Mouse (Mus musculus) midbrain, embryonic 14.5 days (tissue): ENCODE results near the gene Ssr2. TPM values are rescaled to one million over a fixed set of nuclear protein-coding genes. Genes with fewer than 3 reads are reported as not detected.

Experiments used
- ATAC-seq: fragments of 200-750 bp; cut with Nextera tagmentation; 2 replicates; pipeline ENCODE4 v1.8.0; 2017; ENCODE audit warnings: moderate number of reproducible peaks, moderate library complexity; ENCODE audit not compliant: low FRiP score, low TSS enrichment
- DNase-seq: peaks from one replicate; pipeline ENCODE4 v3.0.0-alpha.2; 2015
- H3K27ac ChIP-seq: fragments of 300-500 bp; sonication (generic); replicated peaks from 2 replicates; pipeline ENCODE4 v1.5.1; 2014; ENCODE audit warnings: mild to moderate bottlenecking, low read depth, low read length, moderate library complexity
- H3K27me3 ChIP-seq: fragments of 300-500 bp; sonication (generic); 2 replicates; pipeline ENCODE4 v1.6.1; 2014; ENCODE audit warnings: low read length, control low read depth, mixed read lengths; ENCODE audit not compliant: control insufficient read depth, insufficient read depth
- H3K36me3 ChIP-seq: fragments of 300-500 bp; sonication (generic); 2 replicates; pipeline ENCODE4 v1.6.1; 2014; ENCODE audit warnings: low read length, control low read depth; ENCODE audit not compliant: control insufficient read depth, insufficient read depth
- H3K4me1 ChIP-seq: fragments of 300-500 bp; sonication (generic); 2 replicates; pipeline ENCODE4 v1.6.1; 2014; ENCODE audit warnings: mild to moderate bottlenecking, antibody characterized with exemption, low read length, control low read depth; ENCODE audit not compliant: control insufficient read depth, insufficient read depth
- H3K4me2 ChIP-seq: fragments of 300-500 bp; sonication (generic); 2 replicates; pipeline ENCODE4 v1.6.1; 2014; ENCODE audit warnings: mild to moderate bottlenecking, low read length, moderate library complexity
- H3K4me3 ChIP-seq: fragments of 300-500 bp; sonication (generic); replicated peaks from 2 replicates; pipeline ENCODE4 v1.5.1; 2014; ENCODE audit warnings: low read depth, low read length
- H3K9ac ChIP-seq: fragments of 300-500 bp; sonication (generic); replicated peaks from 2 replicates; pipeline ENCODE4 v1.6.1; 2014; ENCODE audit warnings: mild to moderate bottlenecking, low read length, moderate library complexity
- H3K9me3 ChIP-seq: fragments of 300-500 bp; sonication (generic); 2 replicates; pipeline ENCODE4 v1.6.1; 2016; ENCODE audit warnings: low read length, control low read depth, mixed read lengths; ENCODE audit not compliant: control insufficient read depth
- WGBS: fragments of 180-500 bp; shearing (Covaris S2); extraction: QIAGEN DNeasy Blood & Tissue Kit; methylation state at CpG from one replicate; pipeline ENCODE4 v1.1.7; 2014; 5-methylcytosine and 5-hydroxymethylcytosine counted together
- polyA plus RNA-seq: library from polyadenylated mRNA; unstranded; fragments of >200 nt; fragmentation: Nextera tagmentation; extraction: Ambion mirVana; gene quantifications from 2 replicates; pipeline ENCODE4 v1.2.1, GENCODE M21; 2014

Gene Ssr2
- polyA plus RNA-seq, 1 experiment from 2014 or later: 114 TPM

DNA sequence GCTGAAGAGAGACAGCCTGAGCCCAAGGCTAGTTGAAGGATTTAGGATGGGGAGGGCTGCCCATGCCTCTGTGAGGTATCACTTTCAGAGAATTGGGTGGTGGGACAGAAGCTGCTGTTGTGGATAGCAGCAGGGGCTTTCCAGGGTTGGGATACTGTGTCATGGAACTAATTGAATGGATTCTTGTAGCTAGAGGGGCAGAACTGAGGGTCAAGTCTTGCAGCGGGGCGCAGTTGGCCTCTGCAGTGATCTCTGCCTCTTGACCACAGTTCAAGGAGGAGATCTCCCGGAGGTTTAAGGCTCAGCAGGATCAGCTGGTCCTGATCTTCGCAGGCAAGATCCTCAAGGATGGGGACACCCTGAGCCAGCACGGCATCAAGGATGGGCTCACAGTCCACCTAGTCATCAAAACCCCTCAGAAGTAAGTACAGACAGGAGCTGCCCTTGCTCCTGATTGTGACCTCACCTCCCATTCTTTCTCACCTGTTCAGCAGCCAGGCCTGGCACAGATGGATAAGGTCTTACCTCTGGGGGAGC lies 20.5 kb upstream of the Ssr2 start:
- H3K9ac ChIP-seq: no peak overlapping the region; the same call in 1 of the 2 replicates
- no peak overlapping the region for H3K4me3 ChIP-seq

DNA sequence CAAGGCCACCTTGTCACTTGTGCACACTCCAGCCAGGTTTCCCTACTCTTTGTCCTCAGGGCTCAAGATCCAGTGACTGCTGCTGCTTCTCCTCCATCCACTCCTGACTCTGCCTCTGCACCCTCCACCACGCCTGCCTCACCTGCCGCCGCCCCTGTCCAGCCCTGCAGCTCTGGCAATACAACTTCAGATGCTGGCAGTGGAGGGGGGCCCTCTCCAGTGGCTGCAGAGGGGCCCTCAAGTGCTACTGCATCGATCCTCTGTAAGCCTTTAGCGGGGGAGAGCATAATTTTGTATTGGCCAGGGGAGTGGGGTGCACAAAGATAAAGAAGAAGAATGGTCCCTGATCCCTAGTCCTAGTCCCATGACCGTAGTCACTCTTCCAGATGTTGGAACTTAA lies 19.9 kb upstream of the Ssr2 start:
- Histone ChIP-seq H3K4me1 (peaks cover 14% of the 10 kb centered on the region), H3K9ac (no peak overlapping the region), H3K4me3 (no peak overlapping the region), H3K27me3 (no peaks in the 10 kb centered on the region), H3K27ac (no peak overlapping the region), H3K9me3 (no peaks in the 10 kb centered on the region), H3K36me3 (peaks cover 50% of the 10 kb centered on the region), H3K4me2 (no peak overlapping the region)
- ATAC-seq (no peak), DNase-seq (no peak)
- WGBS: 97% methylated on average over 6 of the region's 6 CpGs

More for the DNA sequence above, 20.5 kb upstream of the Ssr2 start:
- Histone ChIP-seq H3K4me2 (peak overlapping the region; percentile 91), H3K9me3 (no peaks in the 10 kb centered on the region), H3K4me1 (peaks cover 14% of the 10 kb centered on the region), H3K27ac (no peak overlapping the region), H3K27me3 (no peaks in the 10 kb centered on the region), H3K36me3 (peaks cover 44% of the 10 kb centered on the region)
- ATAC-seq (no peak), DNase-seq (no peak)
- 86% methylated on average over 5 of the region's 5 CpGs for WGBS

DNA sequence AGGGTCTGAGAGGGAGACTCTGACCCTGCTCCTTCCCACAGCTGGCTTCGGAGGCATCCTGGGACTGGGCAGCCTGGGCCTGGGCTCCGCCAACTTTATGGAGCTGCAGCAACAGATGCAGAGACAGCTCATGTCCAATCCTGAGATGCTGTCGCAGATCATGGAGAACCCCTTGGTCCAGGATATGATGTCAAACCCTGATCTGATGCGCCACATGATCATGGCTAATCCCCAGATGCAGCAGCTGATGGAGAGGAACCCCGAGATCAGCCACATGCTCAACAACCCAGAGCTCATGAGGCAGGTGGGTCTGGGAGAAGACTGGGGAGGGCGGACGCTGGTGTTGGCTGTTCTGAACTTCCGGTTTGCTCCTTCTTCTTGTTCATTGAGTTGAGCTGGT lies 19.1 kb upstream of the Ssr2 start:
- WGBS: 97% methylated on average over 8 of the region's 8 CpGs
- H3K9ac ChIP-seq: no peak overlapping the region
- ATAC-seq (no peak), DNase-seq (no peak)
- no peak overlapping the region for H3K27ac ChIP-seq
- no peak overlapping the region for H3K4me2 ChIP-seq
- H3K9me3 ChIP-seq: no peaks in the 10 kb centered on the region
- H3K4me1 ChIP-seq: peaks cover 13% of the 10 kb centered on the region
- H3K36me3 ChIP-seq: peaks cover 56% of the 10 kb centered on the region
- no peaks in the 10 kb centered on the region for H3K27me3 ChIP-seq
- no peak overlapping the region for H3K4me3 ChIP-seq

DNA sequence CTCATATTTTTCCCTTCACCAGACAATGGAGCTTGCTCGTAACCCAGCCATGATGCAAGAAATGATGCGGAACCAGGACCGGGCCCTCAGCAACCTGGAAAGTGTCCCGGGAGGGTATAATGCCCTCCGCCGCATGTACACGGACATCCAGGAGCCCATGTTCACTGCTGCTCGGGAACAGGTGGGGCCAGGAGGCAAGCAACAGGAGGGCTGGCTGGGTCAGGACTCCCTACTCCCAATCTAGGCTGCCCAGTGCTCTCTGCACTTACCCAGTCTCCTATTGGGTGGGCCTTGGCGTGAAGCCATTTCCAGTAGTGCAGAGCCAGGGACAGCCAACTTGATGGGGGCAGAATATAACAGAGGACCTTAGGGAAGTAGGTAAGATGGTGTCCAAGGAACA lies 16.1 kb upstream of the Ssr2 start:
- ATAC-seq (no peak), DNase-seq (no peak)
- Histone ChIP-seq H3K9me3 (no peaks in the 10 kb centered on the region), H3K27ac (no peak overlapping the region), H3K36me3 (peaks cover 85% of the 10 kb centered on the region), H3K4me2 (no peak overlapping the region), H3K9ac (no peak overlapping the region), H3K4me1 (peaks cover 6% of the 10 kb centered on the region; the same call in 1 of the 2 replicates), H3K4me3 (no peak overlapping the region), H3K27me3 (no peaks in the 10 kb centered on the region)
- WGBS: 96% methylated on average over 9 of the region's 9 CpGs

DNA sequence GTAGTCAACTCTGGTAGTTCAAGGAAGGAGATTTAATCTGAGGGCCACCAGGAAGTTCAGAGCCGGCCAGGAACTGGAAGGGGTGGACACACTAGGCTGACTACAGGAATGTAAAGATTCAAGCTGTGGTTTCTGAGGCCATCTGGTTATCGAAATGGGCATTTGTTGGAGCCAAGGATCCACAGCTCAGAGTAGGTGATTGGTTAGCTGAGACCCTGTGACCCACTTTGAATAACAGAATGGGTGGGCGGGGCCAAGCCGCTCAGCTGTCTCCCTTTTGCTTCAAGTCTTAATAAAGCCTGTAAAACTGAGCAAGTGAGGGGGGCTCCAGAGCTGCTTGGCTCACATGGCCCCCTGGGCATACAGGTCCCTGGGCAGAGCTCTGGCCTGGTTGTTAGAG lies 13.7 kb upstream of the Ssr2 start:
- H3K9ac ChIP-seq: no peak overlapping the region
- H3K4me2 ChIP-seq: no peak overlapping the region
- H3K4me3 ChIP-seq: no peak overlapping the region
- WGBS: 47% methylated on average over 4 of the region's 4 CpGs
- no peaks in the 10 kb centered on the region for H3K27me3 ChIP-seq
- no peaks in the 10 kb centered on the region for H3K9me3 ChIP-seq
- peaks cover 94% of the 10 kb centered on the region for H3K36me3 ChIP-seq
- no peak overlapping the region for H3K27ac ChIP-seq
- DNase-seq (peak; percentile 28), ATAC-seq (peak; percentile 37; the same call in 1 of the 2 replicates)
- no peaks in the 10 kb centered on the region for H3K4me1 ChIP-seq

DNA sequence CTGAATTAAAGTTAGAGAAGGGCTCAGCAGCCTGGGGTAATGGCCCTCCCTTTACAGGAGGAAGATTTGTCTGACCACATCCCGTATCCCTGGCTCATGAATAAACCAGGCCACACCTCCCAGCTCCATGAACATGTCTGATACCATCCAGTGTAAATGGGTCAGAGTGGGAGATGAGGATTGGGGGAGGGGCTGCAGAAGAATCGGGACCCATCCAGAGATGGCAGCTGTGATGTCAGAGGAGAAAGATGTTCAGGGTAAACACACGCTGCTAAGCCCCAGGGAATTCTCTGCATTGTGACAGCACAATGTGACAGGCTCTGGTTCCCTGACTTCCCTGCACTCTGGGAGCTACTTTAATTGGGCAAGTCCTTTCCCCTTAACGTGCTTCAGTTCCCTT lies 12.2 kb upstream of the Ssr2 start:
- Histone ChIP-seq H3K9me3 (no peaks in the 10 kb centered on the region), H3K36me3 (peaks cover 95% of the 10 kb centered on the region), H3K27ac (0 out of 2 replicates have a peak overlapping the region, but pooled peaks have one; percentile 41), H3K4me3 (no peak overlapping the region), H3K9ac (no peak overlapping the region), H3K4me2 (no peak overlapping the region), H3K27me3 (no peaks in the 10 kb centered on the region), H3K4me1 (no peaks in the 10 kb centered on the region)
- DNase-seq (peak; percentile 25), ATAC-seq (peak; percentile 40)
- WGBS: 51% methylated on average over 4 of the region's 4 CpGs

DNA sequence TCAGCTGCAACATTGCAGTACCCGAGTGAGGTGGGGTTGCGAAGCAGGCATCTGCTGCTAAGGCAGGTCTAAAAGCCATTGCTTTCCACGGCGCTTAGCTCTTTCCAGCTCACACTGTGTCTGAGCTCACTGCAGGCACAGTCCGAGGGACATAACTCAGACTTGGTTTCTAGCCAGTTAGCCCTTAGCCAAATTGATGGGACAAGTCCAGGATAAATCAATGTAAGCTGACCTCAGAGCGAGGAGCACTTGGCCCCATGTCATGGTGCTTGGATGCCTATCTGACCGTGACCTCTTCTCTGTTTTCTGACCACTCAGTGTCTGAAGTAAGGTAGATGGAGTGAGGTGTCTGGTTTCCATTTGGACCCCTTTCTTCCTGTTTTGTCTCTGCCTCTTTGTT lies 11.7 kb upstream of the Ssr2 start:
- Histone ChIP-seq H3K9me3 (no peaks in the 10 kb centered on the region), H3K4me1 (no peaks in the 10 kb centered on the region), H3K4me3 (no peak overlapping the region), H3K4me2 (no peak overlapping the region), H3K9ac (no peak overlapping the region), H3K27ac (no peak overlapping the region), H3K27me3 (no peaks in the 10 kb centered on the region), H3K36me3 (peaks cover 95% of the 10 kb centered on the region)
- ATAC-seq: no peak
- DNase-seq: no peak
- WGBS: 86% methylated on average over 7 of the region's 7 CpGs

DNA sequence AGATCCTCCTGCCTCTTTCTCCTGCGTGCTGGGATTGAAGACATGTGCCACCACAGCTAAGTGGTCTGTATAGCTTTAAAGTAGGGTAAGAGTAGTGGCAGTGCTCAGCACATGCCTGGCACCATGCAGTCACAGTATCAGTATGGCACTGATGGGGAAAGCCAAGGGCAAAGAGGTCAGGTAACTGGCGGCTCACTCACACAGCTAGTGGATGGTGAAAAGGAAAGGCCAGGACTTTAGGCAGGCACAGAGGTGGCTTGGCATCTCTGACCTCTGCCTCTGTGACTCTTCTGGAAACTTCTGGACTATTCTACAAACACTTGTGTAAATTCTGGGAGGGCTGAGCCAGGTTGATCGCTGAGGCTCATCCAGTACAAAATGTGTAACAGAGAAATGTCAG lies 9.6 kb upstream of the Ssr2 start:
- Histone ChIP-seq H3K4me2 (no peak overlapping the region), H3K36me3 (peaks cover 88% of the 10 kb centered on the region), H3K9ac (no peak overlapping the region), H3K27me3 (no peaks in the 10 kb centered on the region), H3K27ac (no peak overlapping the region), H3K9me3 (no peaks in the 10 kb centered on the region), H3K4me1 (no peaks in the 10 kb centered on the region), H3K4me3 (no peak overlapping the region)
- no peak for DNase-seq
- no peak for ATAC-seq
- 96% methylated on average over 3 of the region's 3 CpGs for WGBS

DNA sequence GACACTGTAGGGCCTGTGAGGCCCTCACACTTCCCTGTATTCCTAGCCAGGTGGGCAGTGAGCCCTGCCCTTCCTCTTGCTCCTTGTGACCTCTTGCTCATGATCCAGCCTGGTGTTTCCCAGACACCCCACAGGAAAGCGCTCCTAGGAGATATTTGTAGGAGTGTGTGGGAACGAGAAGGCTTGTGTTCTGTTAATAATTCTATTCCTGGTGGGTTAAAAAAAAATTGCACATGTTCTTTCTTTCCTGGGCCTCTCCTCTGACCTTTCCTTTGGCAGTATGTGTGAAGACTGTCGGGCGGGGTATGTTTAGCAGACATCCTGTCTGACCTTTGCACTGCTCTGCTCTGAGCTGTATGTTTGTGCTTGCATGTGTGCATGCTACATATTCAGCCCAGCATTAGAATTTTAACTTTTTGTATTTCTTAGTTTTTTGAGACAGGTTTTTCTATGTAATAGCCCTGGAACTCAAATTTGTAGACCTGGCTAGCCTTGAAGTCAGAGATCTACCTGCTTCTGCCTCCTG lies 9.1 kb upstream of the Ssr2 start:
- H3K4me3 ChIP-seq: no peak overlapping the region
- no peak overlapping the region for H3K27ac ChIP-seq
- H3K9ac ChIP-seq: no peak overlapping the region
- DNase-seq (no peak), ATAC-seq (no peak)
- no peaks in the 10 kb centered on the region for H3K4me1 ChIP-seq
- no peaks in the 10 kb centered on the region for H3K27me3 ChIP-seq
- peaks cover 86% of the 10 kb centered on the region for H3K36me3 ChIP-seq
- H3K9me3 ChIP-seq: no peaks in the 10 kb centered on the region
- no peak overlapping the region for H3K4me2 ChIP-seq
- WGBS: 90% methylated on average over 4 of the region's 4 CpGs
